Mouse (Mus musculus) neutrophil, adult 65 days (primary cell): Measurements from ENCODE around the gene Mucl2. TPM values are rescaled to one million over a fixed set of nuclear protein-coding genes. Genes with fewer than 3 reads are reported as not detected.

ENCODE experiments used
- total RNA-seq: library from RNA; stranded (reverse); gene quantifications from 2 replicates; pipeline ENCODE4 v1.2.4, GENCODE M21; 2023

Gene Mucl2
- total RNA-seq = not detected in 2 replicates

DNA sequence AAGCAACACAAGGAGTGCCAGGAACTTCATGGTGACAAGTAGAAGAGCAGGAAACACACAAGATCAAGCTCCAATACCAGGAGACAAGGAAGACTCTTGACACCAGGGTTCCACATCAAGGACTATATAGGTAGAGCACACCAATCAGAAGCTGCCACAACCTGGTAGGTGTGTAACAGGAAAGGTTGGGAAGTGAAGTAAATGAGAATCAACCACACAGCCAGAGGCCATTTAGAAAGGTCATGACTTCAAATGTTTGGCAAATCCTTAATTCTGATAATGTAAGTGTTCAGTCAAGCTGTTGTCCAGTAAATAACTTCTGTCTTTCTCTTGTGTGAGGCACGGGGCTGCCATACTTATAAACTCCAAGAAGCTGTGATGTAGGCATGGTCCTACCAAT lies at the start of gene Mucl2:
Mucl2 (minus strand) TSS at position 101 of the 400 bp plus-strand sequence.

Other genes with a start within 250 kb of the Mucl2 start
- gene Mucl1, start 143.8 kb downstream of the Mucl2 start, total RNA-seq = not detected in 2 replicates